Mouse (Mus musculus) fibroblast of lung, adult 2 months (primary cell): Measurements from ENCODE around the gene Mad2l1bp.

ENCODE experiments used
- DNase-seq: peaks from one replicate; pipeline ENCODE4 v3.0.0-alpha.2; 2011; ENCODE audit warnings: low read depth

Mad2l1bp gene

GRCm38 (mm10) chr17:46110402-46111289, 42.7 kb downstream of the Mad2l1bp start, which contains the start of gene Mrps18a:
Mrps18a (plus strand) TSS chr17:46110986.
- peak; percentile 47 for DNase-seq

- no peak for DNase-seq
Measured at GRCm38 (mm10) chr17:46108286-46108685, 45.1 kb downstream of the Mad2l1bp start.

GRCm38 (mm10) chr17:46104487-46104886, 48.9 kb downstream of the Mad2l1bp start:
- DNase-seq: peak; percentile 43

- DNase-seq: peak; percentile 28
Measured at GRCm38 (mm10) chr17:46102608-46103159, 50.7 kb downstream of the Mad2l1bp start.

GRCm38 (mm10) chr17:46101906-46102305, 51.4 kb downstream of the Mad2l1bp start:
- no peak for DNase-seq

- no peak for DNase-seq
Measured at GRCm38 (mm10) chr17:46098525-46098924, 54.8 kb downstream of the Mad2l1bp start.
